Mouse (Mus musculus): Measurements from ENCODE around the gene Cybrd1.

The Cybrd1 gene

DNA sequence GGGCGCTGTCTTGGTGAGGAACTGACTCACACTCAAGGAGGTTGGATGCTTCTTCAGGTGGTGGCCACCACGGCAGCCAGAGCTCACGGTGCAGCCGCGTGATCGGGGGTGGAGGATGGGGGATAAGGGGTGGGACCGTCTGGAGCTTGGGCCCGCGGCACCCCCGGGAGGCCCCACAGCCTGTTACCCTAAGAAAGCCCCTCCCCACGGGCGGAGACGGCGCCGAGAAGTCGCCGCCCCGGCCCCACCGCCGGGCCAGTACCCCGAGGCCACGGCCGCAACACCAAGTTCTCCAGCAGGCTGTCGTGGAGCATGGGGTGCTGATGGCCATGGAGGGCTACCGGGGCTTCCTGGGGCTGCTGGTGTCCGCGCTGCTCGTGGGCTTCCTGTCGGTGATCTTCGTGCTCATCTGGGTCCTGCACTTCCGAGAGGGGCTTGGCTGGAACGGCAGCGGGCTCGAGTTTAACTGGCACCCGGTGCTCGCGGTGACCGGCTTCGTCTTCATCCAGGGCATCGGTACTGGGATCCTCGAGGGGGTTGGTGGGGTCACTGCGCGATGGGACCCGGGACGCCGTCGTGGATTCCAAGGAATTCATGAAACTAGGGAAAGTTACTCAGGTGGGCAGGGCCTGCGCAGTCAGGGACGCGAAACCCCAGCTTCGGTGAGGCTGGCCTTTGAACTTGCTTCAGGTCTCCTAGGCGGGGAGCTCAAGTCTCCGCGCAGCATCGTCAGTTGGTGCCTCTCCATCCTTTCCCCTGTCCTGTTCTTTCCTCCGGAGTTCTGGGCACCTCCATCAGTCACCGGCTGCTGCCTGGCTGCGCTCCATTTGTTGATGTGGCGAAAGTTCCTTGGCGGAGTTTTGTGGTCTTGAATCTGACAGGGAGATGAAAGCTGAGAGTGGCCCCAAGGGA lies at the start of gene Cybrd1:
Gene Cybrd1, plus strand, starts transcription at position 127 of the 912 bp plus-strand sequence.
- DNase-seq (ENCODE audit: low spot score), result peak; percentile 51

DNA sequence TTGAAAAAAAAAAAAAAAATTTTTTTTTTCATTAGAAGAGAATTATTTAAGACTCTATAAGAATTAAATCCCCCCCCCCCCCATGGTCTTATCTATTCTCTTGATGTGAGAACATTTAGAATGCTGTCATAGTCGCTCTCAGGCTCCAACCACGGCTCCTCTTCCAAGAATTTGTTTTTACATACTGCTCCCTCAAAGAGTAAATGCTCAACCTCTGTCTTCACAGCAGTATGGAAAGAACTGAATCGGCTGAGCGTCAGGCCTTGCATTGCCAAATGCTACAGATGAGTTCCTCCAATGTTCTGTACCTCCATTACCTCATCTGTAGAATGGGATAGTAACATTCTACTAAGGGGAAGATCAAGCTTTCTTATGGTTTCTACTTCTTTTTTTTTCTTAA lies 46.1 kb upstream of the Cybrd1 start:
- DNase-seq (ENCODE audit: low spot score), result no peak

DNA sequence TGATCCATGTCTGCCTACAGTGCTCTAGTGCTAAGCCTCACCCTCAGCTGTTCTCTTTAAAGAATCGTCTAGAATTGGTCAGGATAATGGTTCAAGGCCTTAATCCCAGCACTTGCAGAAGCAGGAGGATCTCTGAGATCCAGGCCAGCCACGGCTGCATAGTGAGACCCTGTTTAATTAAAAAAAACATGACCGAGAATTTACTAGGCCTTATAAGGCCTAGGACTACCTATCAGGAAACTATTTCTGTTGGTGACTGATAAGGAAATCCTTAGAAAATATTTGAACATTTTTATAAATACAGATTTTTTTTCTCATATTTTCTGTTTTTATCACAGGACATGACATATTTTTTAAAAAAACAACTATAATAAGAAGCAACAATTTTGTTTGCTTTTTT lies 44.4 kb upstream of the Cybrd1 start:
- no peak for DNase-seq (ENCODE audit: low spot score)

DNA sequence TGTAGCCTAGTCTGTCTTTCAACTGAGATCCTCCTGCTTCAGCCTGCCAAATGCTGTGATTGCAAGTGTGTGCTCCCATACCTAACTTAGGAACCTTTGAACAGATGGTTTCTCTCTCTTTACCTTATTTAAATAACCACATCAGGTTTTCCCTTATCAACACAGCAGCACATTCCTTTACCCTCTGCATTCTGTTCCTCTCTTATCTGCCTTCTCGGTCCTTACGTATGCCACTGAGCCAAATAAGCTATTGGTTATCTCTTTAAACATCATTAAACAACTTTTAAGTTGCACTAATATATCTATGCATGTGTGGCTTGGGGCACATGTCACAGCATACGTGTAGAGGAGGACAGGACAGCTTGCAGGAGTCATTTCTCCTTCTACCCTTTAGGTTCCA lies 43.9 kb upstream of the Cybrd1 start:
- DNase-seq (ENCODE audit: low spot score), result no peak

DNA sequence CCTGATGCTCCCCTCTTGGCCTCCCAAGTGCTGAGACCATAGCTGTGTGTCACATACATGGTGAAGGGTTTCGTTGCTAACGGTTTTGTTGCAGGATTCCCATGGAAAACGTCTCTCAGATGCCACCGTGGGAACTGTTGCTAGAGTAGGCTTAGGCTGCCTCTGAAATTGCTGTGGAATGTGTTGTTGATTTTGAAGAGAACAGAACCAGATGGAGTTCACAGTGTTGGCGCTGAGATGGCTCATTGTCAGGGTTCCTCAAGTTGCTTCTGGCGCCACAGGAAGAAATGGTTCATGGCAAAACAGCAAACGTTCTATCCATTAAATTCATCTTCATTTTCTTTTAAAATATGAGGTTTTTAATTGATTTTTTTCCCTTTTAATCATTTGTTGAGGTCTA lies 35.3 kb upstream of the Cybrd1 start:
- no peak for DNase-seq (ENCODE audit: low spot score)

DNA sequence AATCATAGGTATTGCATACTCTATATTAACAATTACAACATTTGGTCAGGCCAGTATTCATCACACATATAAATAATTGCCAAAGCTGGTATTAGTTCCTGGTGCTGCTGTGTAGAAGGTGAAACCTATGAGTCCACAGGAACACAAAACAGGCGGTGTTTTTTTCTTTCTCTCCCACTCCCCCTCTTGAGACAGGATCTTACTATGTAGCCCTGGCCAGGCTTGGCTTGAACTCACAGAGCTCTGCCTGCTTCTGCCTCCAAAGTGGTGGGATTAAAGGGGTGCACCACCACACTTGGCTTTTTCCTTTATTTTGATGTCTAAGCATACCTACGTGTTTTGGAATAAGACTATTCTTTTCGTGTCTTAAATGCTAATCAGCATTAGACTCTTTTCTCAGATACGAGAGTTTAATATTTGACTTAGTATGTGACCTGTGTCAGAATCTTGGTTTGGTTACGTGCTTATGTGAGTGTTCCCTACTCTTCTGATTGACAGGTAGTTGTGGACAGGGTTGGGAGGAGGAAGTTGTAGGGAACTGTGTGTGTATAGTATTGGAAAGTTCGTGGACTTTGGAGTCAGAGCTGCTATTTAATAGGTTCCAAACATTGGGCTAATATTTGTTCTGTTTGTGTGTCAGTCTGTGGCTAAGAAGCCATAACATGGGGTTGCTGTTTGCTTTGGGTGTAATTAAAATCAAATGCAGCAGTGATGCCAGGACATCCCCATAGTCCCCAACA lies 34.1 kb upstream of the Cybrd1 start:
- DNase-seq (ENCODE audit: low spot score), result no peak

DNA sequence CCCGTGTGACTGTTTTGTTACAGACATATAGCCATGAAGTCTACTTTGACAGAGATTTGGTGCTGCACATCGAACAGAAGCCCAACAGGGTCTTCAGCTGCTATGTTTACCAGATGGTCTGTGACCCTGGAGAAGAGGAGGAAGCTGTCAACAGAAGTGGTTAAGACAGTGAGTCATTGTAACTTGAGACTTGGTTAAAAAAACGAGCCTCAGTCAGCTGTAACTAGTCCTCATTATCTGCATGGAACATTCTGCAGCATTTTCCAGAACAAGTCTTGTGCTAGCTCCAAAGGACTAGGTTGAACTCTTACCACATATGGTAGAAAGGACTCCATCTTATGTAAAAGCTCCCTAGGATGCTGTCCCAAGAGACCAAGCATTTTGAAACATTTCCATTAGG lies 28.0 kb upstream of the Cybrd1 start:
- no peak for DNase-seq (ENCODE audit: low spot score)

DNA sequence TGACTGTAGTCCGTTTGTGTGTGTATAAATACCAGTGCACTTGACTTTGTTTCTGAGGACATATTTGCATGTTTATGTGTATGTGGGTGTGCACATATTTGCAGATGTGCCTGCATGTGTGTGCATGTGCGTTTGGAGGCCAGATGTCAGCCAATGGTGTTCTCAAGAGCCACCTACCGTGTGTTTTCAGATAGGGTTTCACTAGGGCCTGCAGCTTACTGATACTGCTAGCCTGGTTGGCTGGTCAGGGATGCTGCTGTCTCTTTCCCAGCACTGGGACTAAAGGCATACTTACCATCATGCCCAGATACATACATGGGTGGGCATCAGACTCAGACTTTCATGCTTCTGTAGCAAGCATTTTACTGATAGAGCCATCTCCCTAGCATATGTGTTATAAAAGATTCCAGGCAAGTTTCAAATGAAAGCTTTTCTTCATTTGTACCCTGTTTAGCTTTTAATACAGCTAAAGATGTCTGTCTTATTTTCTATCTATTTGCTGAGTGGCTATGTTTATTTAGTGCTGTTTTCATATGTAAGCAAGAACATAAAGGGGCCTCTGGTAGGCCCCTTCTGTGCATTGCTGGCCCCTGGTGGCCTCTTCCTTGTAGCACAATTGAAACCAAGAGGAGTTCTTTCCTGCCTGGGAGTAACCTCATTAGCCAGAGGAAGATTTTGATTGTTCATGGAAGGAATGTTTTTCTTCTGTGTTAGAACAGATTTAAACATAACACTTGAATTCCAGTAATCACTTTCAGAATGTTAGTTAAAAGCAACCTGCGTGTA lies 26.9 kb upstream of the Cybrd1 start:
- peak; percentile 41 for DNase-seq (ENCODE audit: low spot score)

DNA sequence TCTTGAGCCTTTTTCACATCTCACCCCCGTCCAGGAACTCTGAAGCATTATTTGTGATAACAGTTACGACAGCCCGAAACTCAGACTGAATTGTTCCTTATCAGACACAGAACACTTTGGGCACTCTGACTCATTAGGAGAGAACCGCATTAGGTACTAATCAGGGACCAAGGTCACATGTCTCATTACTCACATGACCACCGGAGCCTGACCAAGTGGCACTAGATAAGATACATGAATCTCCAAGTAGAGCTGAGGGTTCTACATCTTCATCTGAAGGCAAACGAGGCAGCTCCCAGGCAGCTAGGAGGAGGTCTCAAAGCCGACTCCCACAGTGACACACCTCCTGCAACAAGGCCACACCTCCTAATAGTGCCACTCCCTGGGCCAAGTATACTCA lies 21.6 kb upstream of the Cybrd1 start:
- no peak for DNase-seq (ENCODE audit: low spot score)

DNA sequence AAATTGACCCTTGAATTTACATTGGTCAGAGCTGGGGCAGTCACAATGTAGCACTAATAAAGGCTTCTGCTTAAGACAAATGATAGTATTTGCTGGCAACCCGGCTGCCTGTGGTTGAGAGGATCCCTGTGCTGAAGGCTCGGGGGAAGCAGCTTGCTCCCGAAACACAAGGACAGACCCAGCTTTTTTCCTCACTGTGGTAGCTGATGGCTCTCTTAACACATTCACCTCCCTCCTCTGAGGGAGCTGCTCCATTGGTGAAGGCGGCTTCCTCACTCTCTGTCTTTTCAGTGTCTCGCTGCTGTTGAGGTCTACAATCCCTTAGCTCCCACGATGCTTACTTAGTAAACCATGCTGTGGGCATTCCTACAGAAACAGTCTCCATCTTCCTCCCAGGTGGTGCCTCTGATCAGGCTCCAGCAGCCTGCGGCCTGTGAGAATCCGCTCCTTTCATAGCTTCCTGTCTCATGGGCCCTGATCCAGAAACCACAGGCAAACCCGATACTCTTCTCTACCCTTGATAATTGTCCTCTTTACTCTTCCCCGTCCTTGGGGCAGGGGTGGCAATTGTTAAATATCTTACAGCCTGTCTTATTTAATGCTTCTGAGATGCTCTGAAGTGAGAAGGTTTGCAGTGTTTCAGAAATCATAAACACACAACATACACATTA lies 15.0 kb upstream of the Cybrd1 start:
- no peak for DNase-seq (ENCODE audit: low spot score)

DNA sequence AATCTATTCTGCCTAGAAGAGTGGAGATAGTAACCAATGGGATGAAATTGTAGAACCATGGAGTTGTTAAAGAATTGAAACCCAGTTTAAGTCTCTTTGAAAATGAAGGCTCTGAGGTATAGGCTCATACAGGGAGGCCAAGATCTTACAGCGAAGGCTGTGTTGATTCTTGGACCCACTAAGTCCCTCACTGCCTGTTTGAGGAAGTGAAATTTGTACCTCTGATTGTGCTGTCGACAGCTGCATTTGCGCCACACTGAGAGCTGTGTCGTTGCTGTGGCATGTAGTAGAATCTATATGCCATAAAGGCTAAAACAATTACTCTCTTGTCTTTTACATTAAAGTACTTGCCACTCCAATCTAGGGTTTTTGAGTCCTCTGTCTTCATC lies 14.4 kb upstream of the Cybrd1 start:
- DNase-seq (ENCODE audit: low spot score), result no peak

DNA sequence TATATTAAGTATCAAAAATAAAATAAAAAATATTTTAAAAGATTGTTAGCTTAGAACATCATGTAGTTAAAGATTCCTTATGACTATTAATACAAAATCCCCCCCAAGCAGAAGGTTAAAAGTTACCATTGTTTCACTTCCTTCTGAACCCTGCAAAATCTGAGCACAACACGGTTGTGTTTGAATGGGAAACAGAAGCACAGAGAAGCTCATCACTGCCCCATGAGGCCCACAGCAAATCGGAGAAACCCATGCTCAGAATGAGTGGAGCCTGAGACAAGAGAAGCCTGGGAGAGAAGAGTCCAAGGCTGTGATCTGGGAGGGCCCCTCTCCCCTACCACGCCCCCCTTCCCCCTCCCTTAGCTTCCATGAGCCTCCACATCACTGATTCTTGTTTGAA lies 13.0 kb upstream of the Cybrd1 start:
- no peak for DNase-seq (ENCODE audit: low spot score)

DNA sequence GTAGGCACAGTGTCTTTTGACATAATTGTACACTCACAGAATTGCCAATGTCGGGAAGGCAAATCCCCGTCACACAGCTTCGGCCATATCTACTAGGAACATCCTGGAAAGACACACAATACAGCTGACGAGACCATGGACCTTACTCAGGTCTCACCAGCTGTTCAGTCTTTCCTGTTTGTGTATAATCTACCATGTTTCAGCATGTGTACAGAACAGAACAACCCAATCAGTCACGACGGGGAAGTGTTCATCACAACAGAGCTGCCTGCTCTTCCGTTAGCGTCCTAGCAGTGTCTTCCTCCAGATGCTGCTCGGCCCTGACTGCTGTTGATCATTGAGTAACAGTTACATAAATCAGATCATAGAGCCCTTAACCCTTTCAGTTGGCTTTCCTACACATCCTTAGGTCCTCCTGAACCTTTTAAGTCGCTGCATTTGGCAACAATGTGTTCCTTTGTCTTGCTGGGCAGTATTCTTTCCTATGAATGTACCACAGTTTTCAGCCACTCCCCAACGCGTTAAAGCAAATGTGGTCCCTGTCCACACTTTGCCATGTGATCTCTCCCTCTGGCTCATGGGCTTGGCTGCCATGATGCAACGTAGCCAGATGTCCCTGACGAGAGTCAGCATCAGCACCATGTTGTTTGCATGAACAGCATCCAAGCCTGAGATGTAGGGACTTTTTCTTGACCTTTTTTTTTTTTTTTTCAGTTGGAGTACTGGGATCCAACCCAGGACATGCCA lies 12.1 kb upstream of the Cybrd1 start:
- no peak for DNase-seq (ENCODE audit: low spot score)

DNA sequence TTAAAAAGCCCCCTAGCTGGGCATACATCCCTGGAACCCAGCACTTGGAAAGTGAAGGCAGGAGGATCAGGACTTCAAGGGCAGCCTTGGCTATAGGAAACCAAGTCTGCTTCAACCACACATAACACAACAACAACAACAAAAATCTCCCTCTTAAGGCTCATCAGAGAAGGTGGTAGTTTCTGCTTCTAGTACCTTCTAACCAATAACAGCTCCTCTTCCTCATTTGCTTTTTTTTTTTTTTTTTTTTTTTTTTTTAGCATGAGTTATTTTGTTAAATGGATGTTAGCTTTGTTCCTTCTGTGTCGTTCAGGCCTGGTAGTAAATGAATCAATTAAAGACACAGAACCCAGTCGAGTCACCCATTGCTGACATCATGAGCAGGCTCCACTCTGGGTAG lies 10.5 kb upstream of the Cybrd1 start:
- no peak for DNase-seq (ENCODE audit: low spot score)

DNA sequence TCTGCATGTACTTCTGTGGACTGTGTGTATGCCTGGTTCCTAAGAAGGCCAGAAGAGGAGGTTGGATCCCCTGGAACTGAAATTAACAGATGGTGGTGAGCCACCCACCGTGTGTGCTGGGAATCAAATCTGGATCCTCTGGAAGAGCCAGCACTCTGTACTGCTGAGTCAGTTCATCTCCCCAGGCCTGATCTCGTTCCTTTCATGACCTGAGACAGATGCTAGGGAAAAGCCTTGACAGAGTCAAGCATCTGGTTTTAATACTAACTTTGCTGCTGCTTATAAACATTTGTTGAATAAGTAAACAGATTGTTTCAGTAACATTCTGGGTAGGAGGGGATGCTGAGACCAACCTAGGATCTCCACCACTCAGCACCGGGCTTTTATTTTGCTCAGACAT lies 9.2 kb upstream of the Cybrd1 start:
- DNase-seq (ENCODE audit: low spot score), result no peak

DNA sequence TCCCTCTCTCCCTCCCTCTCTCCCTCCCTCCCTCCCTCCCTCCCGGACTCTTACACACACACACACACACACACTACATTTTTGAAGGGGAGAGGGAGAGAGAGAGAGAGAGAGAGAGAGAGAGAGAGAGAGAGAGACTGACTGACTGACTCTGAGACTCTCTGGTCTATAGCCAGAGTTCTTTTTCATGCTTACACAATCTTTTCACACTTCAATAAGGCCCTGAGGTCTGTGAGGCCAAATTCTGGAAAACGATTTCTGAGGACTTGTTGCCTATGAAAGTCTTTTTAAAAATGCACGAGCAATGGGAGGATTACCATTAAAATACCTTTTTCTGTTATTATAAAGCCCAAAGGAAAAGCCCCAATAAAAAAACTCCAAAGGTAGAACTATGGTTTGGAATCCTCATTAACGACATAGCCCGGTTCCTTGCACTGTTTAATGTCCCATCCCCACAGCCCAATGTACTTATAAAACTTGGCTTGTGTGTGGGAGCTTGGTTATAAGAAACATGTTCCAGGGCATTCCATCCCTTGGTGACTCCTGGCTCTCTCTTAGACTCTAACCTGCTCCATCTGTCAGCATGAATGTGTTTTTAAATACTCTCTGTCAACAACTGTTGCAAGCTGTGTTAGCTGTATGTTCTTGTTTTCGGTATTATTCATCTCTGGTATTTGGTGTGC lies 4.1 kb upstream of the Cybrd1 start:
- no peak for DNase-seq (ENCODE audit: low spot score)

DNA sequence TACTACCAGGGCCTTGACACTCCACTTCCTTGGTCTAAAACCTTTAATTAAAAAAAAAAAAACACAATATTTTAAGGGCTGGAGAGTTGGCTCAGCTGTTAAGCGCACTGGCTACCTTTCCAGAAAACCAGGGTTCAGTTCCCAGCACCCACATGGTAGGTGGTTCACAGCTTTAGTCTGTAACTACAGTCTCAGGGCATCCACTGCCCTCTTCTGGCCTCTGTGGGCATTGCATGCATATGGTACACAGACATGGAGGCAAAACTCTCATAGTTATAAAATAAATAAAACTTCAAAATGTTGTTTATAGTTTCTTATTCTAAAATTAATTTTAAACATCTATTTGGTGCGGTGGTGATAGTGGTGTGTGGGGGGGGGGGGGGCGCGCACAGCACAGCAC lies 1.6 kb upstream of the Cybrd1 start:
- no peak for DNase-seq (ENCODE audit: low spot score)

DNA sequence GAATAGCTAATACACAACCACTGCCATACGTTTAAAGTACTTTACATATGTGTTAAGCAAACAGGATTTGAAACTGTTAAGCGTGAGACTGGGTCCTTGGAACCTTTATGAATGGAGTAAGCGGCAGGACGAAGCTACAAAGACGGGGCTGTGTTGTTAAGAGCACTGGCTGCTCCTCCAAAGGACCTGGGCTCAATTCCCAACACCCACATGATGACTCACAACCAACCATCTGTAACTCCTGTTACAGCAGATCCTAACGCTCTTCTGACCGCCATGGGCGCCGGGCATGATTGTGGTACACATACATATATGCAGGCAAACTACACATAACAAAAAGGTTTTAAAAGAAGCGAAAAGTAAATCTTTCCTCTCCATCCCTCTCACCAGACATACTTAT lies 3.1 kb downstream of the Cybrd1 start:
- no peak for DNase-seq (ENCODE audit: low spot score)

DNA sequence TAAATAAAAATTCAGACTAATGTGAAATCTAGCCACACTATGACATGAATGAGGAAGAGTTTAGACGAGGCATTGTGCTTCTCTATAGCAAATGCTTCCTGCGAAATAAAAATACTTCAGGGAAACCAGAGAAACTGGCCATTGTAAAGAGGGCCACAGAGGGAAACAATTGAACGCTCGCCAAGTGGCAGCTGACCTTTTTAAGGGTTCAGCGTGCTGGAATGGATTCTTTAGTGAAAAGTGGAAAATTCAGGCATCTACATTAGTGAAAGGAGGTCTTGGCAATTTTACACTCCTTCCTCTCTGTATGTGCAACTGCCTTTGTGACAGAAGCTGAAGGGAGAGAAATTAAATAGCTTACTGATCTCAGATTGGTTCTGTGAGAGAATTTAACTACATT lies 3.7 kb downstream of the Cybrd1 start:
- DNase-seq (ENCODE audit: low spot score), result no peak

DNA sequence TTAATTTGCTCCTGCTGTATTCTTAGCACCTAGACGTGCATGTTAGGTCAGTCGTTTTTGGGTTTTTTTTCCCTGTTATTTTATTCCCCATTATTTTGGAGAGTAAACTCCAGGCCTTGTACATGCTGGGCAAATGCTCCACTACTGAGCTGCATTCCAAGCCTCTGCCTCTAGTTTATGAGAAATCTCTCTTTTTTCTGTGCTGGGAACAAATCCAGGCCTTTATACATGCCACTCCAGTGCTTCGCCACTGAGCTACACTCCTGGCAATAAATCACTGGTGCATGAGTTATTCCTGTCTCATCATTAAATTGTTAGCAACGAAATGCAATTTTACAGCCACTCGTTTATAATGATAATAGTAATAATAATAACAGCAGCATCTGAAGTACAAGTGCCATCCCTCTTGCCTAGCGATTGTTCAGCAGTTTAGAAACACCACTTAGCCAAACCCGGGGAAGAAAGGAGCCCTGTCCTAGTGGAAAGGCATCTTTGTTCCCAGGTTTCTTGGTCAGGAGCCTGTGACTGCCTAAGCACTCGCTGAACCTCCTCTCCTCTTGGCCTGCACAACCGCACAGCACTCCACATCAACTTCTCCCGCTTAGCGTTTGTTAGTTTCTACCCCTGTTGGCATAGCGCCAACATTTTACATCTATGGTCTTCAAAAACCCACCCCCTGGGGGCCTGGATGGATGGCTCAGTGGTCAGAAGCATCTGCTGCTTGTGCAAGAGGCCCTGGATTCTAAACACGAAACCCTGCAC lies 4.7 kb downstream of the Cybrd1 start:
- no peak for DNase-seq (ENCODE audit: low spot score)
